9 mouse cellular contexts compared by ENCODE assay signal in the genomic region with DNA sequence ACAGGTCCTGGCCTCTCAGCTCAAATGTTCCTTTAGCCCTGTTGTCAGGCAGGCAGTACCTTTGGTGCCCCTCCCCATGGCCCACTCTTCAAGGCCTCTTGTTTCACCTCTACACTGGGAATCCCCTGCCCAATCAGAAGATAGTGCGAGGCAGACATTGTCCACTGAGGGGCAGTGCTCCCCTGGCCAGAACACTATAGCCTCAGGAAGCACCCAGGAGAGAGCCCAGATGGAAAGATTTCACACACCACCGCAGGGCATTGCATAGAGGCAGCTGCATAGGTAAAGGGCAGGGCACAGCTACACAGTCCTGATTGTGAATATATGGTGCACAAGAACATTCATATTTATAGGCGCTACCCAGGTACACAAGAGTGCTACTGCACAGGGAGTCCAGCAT. TPM values are rescaled to one million over a fixed set of nuclear protein-coding genes. Genes with fewer than 3 reads are reported as not detected.
DNase-seq lines count a peak whose midpoint lies in the region; ATAC-seq and TF ChIP-seq lines count a peak whose summit lies in the region.
"Had no signal": no experiment of that assay in that cellular context is flagged by ENCODE, and none has a peak within 500 bp of the region (broad histone marks: within the 10 kb centered on the region; RNA-seq: fewer than 3 reads in every experiment).

No protein-coding gene starts in this region.

- H3K4me2 ChIP-seq in CH12.LX (ENCODE audit: insufficient read depth, low read depth, poor library complexity, severe bottlenecking) = no peak overlapping the region
- H3K4me2 ChIP-seq in kidney, postnatal 0 days (ENCODE audit: low read length) = no peak overlapping the region

- no peak for TF ChIP-seq EP300 in CH12.LX (IDR thresholded peaks at IDR 0.05; ENCODE audit: low read length)

- TF ChIP-seq RAD21 in CH12.LX (IDR thresholded peaks at IDR 0.05; ENCODE audit: low read depth, low read length) = peak; percentile 79

- no peaks in the 10 kb centered on the region for H3K9me3 ChIP-seq in CH12.LX (replicated peaks; ENCODE audit: low read length)
- H3K9me3 ChIP-seq in kidney, postnatal 0 days (replicated peaks; ENCODE audit: low read length) = no peaks in the 10 kb centered on the region

- TF ChIP-seq POLR2A in CH12.LX (IDR thresholded peaks at IDR 0.05; ENCODE audit: low read depth, low read length) = no peak
- TF ChIP-seq POLR2A in thymus, adult 2 months (IDR thresholded peaks at IDR 0.05; ENCODE audit: control insufficient read depth, extremely low read depth, insufficient read depth, low read length, poor library complexity) = no peak

- H3K27me3 ChIP-seq in CH12.LX (replicated peaks) = peaks cover 8% of the 10 kb centered on the region
- no peaks in the 10 kb centered on the region; the same call in 1 of the 2 replicates for H3K27me3 ChIP-seq in kidney, postnatal 0 days (ENCODE audit: insufficient read depth, low read length)
- H3K27me3 ChIP-seq in thymus, adult 2 months (ENCODE audit: control insufficient read depth, insufficient read depth, low read length) = no peaks in the 10 kb centered on the region

- no peak overlapping the region for H3K27ac ChIP-seq in CH12.LX (ENCODE audit: insufficient read depth, low read depth)
- no peak overlapping the region for H3K27ac ChIP-seq in kidney, postnatal 0 days
- no peak overlapping the region for H3K27ac ChIP-seq in thymus, adult 2 months (ENCODE audit: control insufficient read depth, insufficient read depth, low read length)

- H3K4me1 ChIP-seq in CH12.LX (ENCODE audit: control insufficient read depth in 1 of 2, insufficient read depth in 2 of 2) = peaks cover 2 to 5% of the 10 kb centered on the region in 2 experiments; a peak in 2 of 4 replicates
- H3K4me1 ChIP-seq in kidney, postnatal 0 days (replicated peaks; ENCODE audit: insufficient read depth, low read length) = no peaks in the 10 kb centered on the region
- no peaks in the 10 kb centered on the region for H3K4me1 ChIP-seq in thymus, adult 2 months (replicated peaks; ENCODE audit: control insufficient read depth, insufficient read depth, low read length)

- TF ChIP-seq CTCF in CH12.LX (conservative IDR thresholded peaks at IDR 0.05 in 1 of 2, IDR thresholded peaks at IDR 0.05 in 1 of 2; ENCODE audit: low read depth in 2 of 2, low read length in 2 of 2) = peak in 1 of 2 experiments; percentile 76; a peak in 2 of 4 replicates
- peak; percentile 80 for TF ChIP-seq CTCF in kidney, postnatal 0 days (IDR thresholded peaks at IDR 0.05; ENCODE audit: low read depth)
- TF ChIP-seq CTCF in thymus, adult 2 months (IDR thresholded peaks at IDR 0.05; ENCODE audit: borderline replicate concordance, control insufficient read depth, extremely low read depth, insufficient read depth, low read length, poor library complexity) = no peak

- H3K79me2 ChIP-seq in CH12.LX (replicated peaks; ENCODE audit: control insufficient read depth, extremely low read depth, insufficient read depth, poor library complexity, severe bottlenecking) = no peaks in the 10 kb centered on the region

- H3K4me3 ChIP-seq in CH12.LX (replicated peaks in 1 of 3; ENCODE audit: low read depth in 2 of 3, low read length in 2 of 3, poor library complexity in 1 of 3) = no peak overlapping the region
- no peak overlapping the region for H3K4me3 ChIP-seq in kidney, postnatal 0 days (replicated peaks; ENCODE audit: low read depth, low read length)
- H3K4me3 ChIP-seq in thymus, adult 2 months (ENCODE audit: control insufficient read depth, insufficient read depth, low read length) = no peak overlapping the region
- H3K4me3 ChIP-seq: megakaryocyte, embryonic 14.5 days had no signal

- H3K9ac ChIP-seq in CH12.LX (ENCODE audit: insufficient read depth, low read depth) = no peak overlapping the region
- no peak overlapping the region for H3K9ac ChIP-seq in kidney, postnatal 0 days (ENCODE audit: low read depth, low read length)

- dilution Hi-C loops in CH12.LX (cut with MboI; ENCODE audit: extremely low pct_ligation_motif_present, extremely low pct_unique_long_range_greater_than_20kb, low sequenced_read_pairs) = no loop called here

- ATAC-seq in kidney, postnatal 0 days (replicated peaks; ENCODE audit: low FRiP score, low read depth) = peak; percentile 87

- H3K36me3 ChIP-seq in CH12.LX (replicated peaks in 1 of 2; ENCODE audit: control insufficient read depth in 1 of 2, insufficient read depth in 1 of 2, low read length in 1 of 2) = no peaks in the 10 kb centered on the region
- H3K36me3 ChIP-seq in kidney, postnatal 0 days (ENCODE audit: insufficient read depth, low read length) = no peaks in the 10 kb centered on the region
- H3K36me3 ChIP-seq in thymus, adult 2 months (ENCODE audit: control insufficient read depth, insufficient read depth, low read length) = no peaks in the 10 kb centered on the region

- in situ Hi-C loops in CH12.LX (cut with MboI; ENCODE audit: low pct_ligation_motif_present, low pct_unique_long_range_greater_than_20kb, low sequenced_read_pairs) = loop anchor here (5.0 kb wide), 1 partner anchor 126 kb away; no protein-coding TSS in a partner anchor

- DNase-seq in 3T3-L1 (ENCODE audit: low read depth, low spot score) (peak; percentile 57), CH12.LX (ENCODE audit: extremely low read depth) (peak; percentile 31)
- peak; percentile 35 to 57 for DNase-seq in cerebellum, postnatal 4 days (ENCODE audit: low spot score in 2 of 2)
- DNase-seq in gastrocnemius, adult 8-10 months (ENCODE audit: low spot score in 2 of 2) = peak; percentile 25 to 31
- DNase-seq in kidney, postnatal 0 days (ENCODE audit: low spot score) = peak; percentile 67
- DNase-seq in lung, postnatal 36 days = peak; percentile 47
- peak; percentile 51 for DNase-seq in right cerebral cortex, postnatal 25 days
- DNase-seq in thymus, adult 2 months = no peak

- WGBS in kidney, postnatal 0 days = 22% methylated on average over 3 of the region's 3 CpGs
- WGBS in thymus, adult 2 months = 54% methylated on average over 3 of the region's 3 CpGs

TF ChIP-seq in CH12.LX, 34 proteins besides CTCF, POLR2A, EP300 and RAD21:
- peak; percentile 64 for TF ChIP-seq SMC3 (IDR thresholded peaks at IDR 0.05; ENCODE audit: low read depth, low read length)
- no peak for TF ChIP-seq ELF1 (IDR thresholded peaks at IDR 0.05; ENCODE audit: low read depth, low read length)
- TF ChIP-seq MEF2A (IDR thresholded peaks at IDR 0.05; ENCODE audit: borderline replicate concordance, low read depth, low read length) = no peak
- TF ChIP-seq ZC3H11A (IDR thresholded peaks at IDR 0.05; ENCODE audit: low read depth, low read length) = peak; percentile 4; the same call in 1 of the 2 replicates

RNA-seq across cellular contexts. Expression of a gene that starts 6.5 kb away (rescaled TPM):
- total RNA-seq in CH12.LX (2012; rRNA removed) = not detected in 2 replicates
- total RNA-seq in CH12.LX (2014; rRNA removed) = 0.05 TPM in 1 of 2 replicates, not detected in the other
- 0.19 and 0.20 TPM in 2 replicates for polyA plus RNA-seq in CH12.LX (2012; ENCODE audit: insufficient read length, low read depth)
- total RNA-seq in gastrocnemius, adult 8-10 months (2022) = 1 to 10 TPM in 2 of 4 experiments, under 1 TPM in 2; 0.77 to 1.5 (median 1.0) TPM
- 0.54 and 0.59 TPM in 2 replicates for polyA plus RNA-seq in kidney, postnatal 0 days (2015; fragmentation: Nextera tagmentation; extraction: Ambion mirVana)
- polyA plus RNA-seq in thymus, adult 2 months (2012; rRNA removed) = 0.51 and 0.66 TPM in 2 replicates

RNA-seq across cellular contexts. Expression of a gene that starts 23.5 kb away (rescaled TPM):
- 13.4 and 13.9 TPM in 2 replicates for total RNA-seq in CH12.LX (2012; rRNA removed)
- total RNA-seq in CH12.LX (2014; rRNA removed) = 41.7 and 48.2 TPM in 2 replicates
- polyA plus RNA-seq in CH12.LX (2012; ENCODE audit: insufficient read length, low read depth) = 17.6 and 23.4 TPM in 2 replicates
- total RNA-seq in gastrocnemius, adult 8-10 months (2022) = 10 to 100 TPM; 22.9 to 26.8 (median 24.2) TPM
- polyA plus RNA-seq in kidney, postnatal 0 days (2015; fragmentation: Nextera tagmentation; extraction: Ambion mirVana) = 47.0 and 47.5 TPM in 2 replicates
- polyA plus RNA-seq in thymus, adult 2 months (2012; rRNA removed) = 12.0 and 14.4 TPM in 2 replicates
